Mouse (Mus musculus): ENCODE data around the gene Tmem221.

DNA sequence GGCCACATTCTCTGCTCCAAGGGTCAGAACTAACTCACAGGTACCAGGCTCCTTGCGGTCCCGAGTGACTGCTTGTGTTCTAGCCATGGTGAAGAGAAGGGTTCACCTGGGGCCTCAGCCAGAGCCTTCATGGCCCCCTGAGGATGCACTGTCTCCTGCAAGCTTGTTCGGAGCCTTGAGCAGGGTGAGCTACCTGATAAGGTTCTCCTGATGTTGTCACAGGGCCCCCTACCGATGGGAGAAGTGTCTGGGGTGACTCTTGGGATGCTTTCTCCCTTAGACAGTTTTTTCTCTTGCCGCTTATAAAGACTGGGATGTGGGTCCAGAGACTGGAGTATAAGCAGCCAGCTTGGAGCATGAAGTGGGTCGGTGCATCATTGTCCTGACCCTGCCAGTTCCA lies 37.7 kb upstream of the Tmem221 start:
- no peak for TF ChIP-seq POU5F1 (IDR thresholded peaks at IDR 0.05; ENCODE audit: borderline replicate concordance, low read length)
- no peak; the same call in 1 of the 2 replicates for TF ChIP-seq CTCF (conservative IDR thresholded peaks at IDR 0.05; ENCODE audit: low read length)
